Mouse (Mus musculus) neural tube, embryonic 11.5 days (tissue): ENCODE data around the gene Ssbp3. TPM values are rescaled to one million over a fixed set of nuclear protein-coding genes. Genes with fewer than 3 reads are reported as not detected.
A peak's percentile ranks its signal among the peaks of the same experiment; 100 is the strongest.

Experiments
- ATAC-seq: fragments of 200-750 bp; cut with Nextera tagmentation; 2 replicates; pipeline ENCODE4 v1.8.0; 2017; ENCODE audit warnings: moderate number of reproducible peaks, mild to moderate bottlenecking, moderate TSS enrichment, moderate library complexity; ENCODE audit not compliant: insufficient read depth, low FRiP score, low TSS enrichment
- DNase-seq: peaks from one replicate; pipeline ENCODE4 v3.0.0-alpha.2; 2015; ENCODE audit warnings: low spot score
- H3K27ac ChIP-seq: fragments of 300-500 bp; sonication (generic); 2 replicates; pipeline ENCODE4 v1.5.1; 2014; ENCODE audit warnings: low read depth, mild to moderate bottlenecking, low read length
- H3K27me3 ChIP-seq: fragments of 300-500 bp; sonication (generic); 2 replicates; pipeline ENCODE4 v1.6.1; 2014; ENCODE audit warnings: mild to moderate bottlenecking, low read length, mixed read lengths; ENCODE audit not compliant: control insufficient read depth, insufficient read depth
- H3K36me3 ChIP-seq: fragments of 300-500 bp; sonication (generic); 2 replicates; pipeline ENCODE4 v1.6.1; 2014; ENCODE audit warnings: mild to moderate bottlenecking, low read length, moderate library complexity, mixed read lengths; ENCODE audit not compliant: control insufficient read depth, insufficient read depth
- H3K4me1 ChIP-seq: fragments of 300-500 bp; sonication (generic); 2 replicates; pipeline ENCODE4 v1.6.1; 2014; ENCODE audit warnings: low read length, mixed read lengths; ENCODE audit not compliant: control insufficient read depth, insufficient read depth
- H3K4me2 ChIP-seq: fragments of 300-500 bp; sonication (generic); 2 replicates; pipeline ENCODE4 v1.6.1; 2014; ENCODE audit warnings: low read depth, mild to moderate bottlenecking, moderate library complexity
- H3K4me3 ChIP-seq: fragments of 300-500 bp; sonication (generic); 2 replicates; pipeline ENCODE4 v1.5.1; 2014; ENCODE audit warnings: low read depth, low read length
- H3K9ac ChIP-seq: fragments of 300-500 bp; sonication (generic); 2 replicates; pipeline ENCODE4 v1.6.1; 2014; ENCODE audit warnings: mild to moderate bottlenecking, low read length
- H3K9me3 ChIP-seq: fragments of 300-500 bp; sonication (generic); 2 replicates; pipeline ENCODE4 v1.6.1; 2016; ENCODE audit warnings: low read length; ENCODE audit not compliant: control insufficient read depth
- WGBS: fragments of 180-500 bp; shearing (Covaris S2); extraction: QIAGEN DNeasy Blood & Tissue Kit; methylation state at CpG from one replicate; pipeline ENCODE4 v1.1.7; 2014; 5-methylcytosine and 5-hydroxymethylcytosine counted together
- polyA plus RNA-seq: library from polyadenylated mRNA; unstranded; fragments of >200 nt; fragmentation: Nextera tagmentation; extraction: Ambion mirVana; gene quantifications from 2 replicates; pipeline ENCODE4 v1.2.1, GENCODE M21; 2014

Gene Ssbp3
- polyA plus RNA-seq, 1 experiment from 2014 or later: 145 TPM

DNA sequence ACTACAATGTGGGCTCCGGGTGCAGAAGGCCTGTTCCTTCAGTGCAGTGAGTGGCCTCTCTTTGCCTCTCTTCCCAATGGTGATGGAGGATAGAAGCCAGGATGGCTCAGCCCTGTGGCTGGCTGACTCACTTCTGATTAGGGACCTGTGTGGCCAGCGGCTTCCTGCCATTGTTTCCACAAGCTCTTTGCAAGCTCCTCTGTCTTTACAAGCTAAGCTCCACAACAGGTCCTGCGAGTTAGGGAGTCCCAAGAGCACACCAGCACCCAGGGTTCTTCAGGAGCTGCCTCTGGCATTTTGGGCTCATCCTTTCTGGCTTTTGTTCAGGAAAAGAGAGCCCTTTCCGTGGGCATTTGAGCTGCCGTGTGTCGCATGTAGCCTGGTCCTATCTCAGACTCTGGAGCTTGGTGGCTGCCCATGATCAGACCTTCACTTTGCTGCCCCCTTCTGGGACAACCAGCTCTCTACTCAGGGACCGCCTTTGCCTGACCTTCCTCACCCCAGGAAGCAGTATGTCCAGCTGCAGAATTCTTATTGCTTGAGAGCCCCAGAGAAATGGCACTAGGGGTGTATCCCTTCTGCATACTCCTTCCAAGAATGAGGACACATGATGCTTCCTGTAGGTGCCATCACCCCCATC is 77.3 kb downstream of the Ssbp3 start:
- Histone ChIP-seq H3K4me3 (no peak overlapping the region), H3K27me3 (no peaks in the 10 kb centered on the region), H3K36me3 (no peaks in the 10 kb centered on the region), H3K9me3 (no peaks in the 10 kb centered on the region), H3K9ac (0 out of 2 replicates have a peak overlapping the region, but pooled peaks have one; percentile 5), H3K4me2 (0 out of 2 replicates have a peak overlapping the region, but pooled peaks have one; percentile 6), H3K27ac (peak overlapping the region; percentile 58), H3K4me1 (peaks cover 90% of the 10 kb centered on the region)
- DNase-seq: peak; percentile 76
- ATAC-seq: no peak
- 20% methylated on average over 7 of the region's 7 CpGs for WGBS

DNA sequence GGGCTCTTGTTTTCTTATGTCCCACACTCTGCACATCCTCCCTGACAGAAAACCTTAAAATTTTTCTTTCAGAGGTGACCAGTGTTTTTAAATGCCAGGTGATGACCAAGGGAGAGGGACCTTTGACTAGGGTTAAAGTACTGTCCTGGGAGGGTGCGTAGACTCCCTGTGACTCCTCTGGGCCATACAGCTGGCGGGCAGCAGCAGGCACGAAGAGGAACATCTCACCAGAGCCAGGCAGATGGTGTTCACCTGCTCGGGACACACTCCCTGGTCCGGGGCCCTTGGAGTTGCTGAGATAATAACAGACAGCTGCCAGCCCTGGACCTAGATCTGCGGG is 78.4 kb downstream of the Ssbp3 start:
- Histone ChIP-seq H3K9ac (peak overlapping the region; percentile 26; the same call in 1 of the 2 replicates), H3K4me1 (peaks cover 84% of the 10 kb centered on the region), H3K36me3 (no peaks in the 10 kb centered on the region), H3K4me2 (peak overlapping the region; percentile 14; the same call in 1 of the 2 replicates), H3K27me3 (no peaks in the 10 kb centered on the region), H3K4me3 (no peak overlapping the region), H3K9me3 (no peaks in the 10 kb centered on the region), H3K27ac (peak overlapping the region; percentile 83)
- WGBS: 36% methylated on average over 6 of the region's 6 CpGs
- DNase-seq: no peak
- no peak for ATAC-seq

GRCm38 (mm10) chr4:106989226-106989983 is 78.9 kb downstream of the Ssbp3 start:
- DNase-seq (peak; percentile 69), ATAC-seq (peak; percentile 57)
- Histone ChIP-seq H3K4me1 (peaks cover 80% of the 10 kb centered on the region), H3K27me3 (no peaks in the 10 kb centered on the region), H3K27ac (peak overlapping the region; percentile 83), H3K4me2 (peak overlapping the region; percentile 22; the same call in 1 of the 2 replicates), H3K9ac (peak overlapping the region; percentile 29), H3K9me3 (no peaks in the 10 kb centered on the region), H3K4me3 (no peak overlapping the region), H3K36me3 (no peaks in the 10 kb centered on the region)
- 27% methylated on average over 10 of the region's 10 CpGs for WGBS

DNA sequence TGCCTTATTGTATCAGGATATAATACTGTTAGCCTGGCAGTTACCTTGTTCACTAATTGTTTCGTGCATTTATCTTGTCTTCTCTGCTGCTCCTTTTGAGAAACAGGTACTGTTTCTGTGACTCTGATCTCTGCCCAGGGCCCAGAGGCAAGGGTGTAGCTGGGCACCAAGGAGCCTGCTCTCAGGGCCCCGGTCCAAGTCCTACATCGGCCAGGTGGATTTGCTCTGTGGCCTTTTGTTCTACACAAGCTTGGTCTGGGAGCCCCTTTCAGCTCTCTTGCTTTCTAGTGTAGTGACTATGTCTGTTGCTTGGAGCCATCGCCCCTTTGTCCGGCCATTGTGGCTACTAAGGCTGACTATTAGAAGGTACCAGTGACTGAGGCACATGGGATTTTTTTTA is 82.6 kb downstream of the Ssbp3 start:
- Histone ChIP-seq H3K9ac (no peak overlapping the region), H3K27ac (no peak overlapping the region), H3K9me3 (no peaks in the 10 kb centered on the region), H3K36me3 (no peaks in the 10 kb centered on the region), H3K4me1 (peaks cover 56% of the 10 kb centered on the region), H3K4me2 (no peak overlapping the region), H3K27me3 (no peaks in the 10 kb centered on the region), H3K4me3 (no peak overlapping the region)
- ATAC-seq: no peak
- WGBS: 90% methylated on average over 5 of the region's 5 CpGs
- no peak for DNase-seq

GRCm38 (mm10) chr4:106994252-106994651 is 83.8 kb downstream of the Ssbp3 start:
- no peak overlapping the region for H3K4me2 ChIP-seq
- H3K27ac ChIP-seq: no peak overlapping the region
- H3K27me3 ChIP-seq: no peaks in the 10 kb centered on the region
- ATAC-seq (no peak), DNase-seq (no peak)
- H3K4me3 ChIP-seq: no peak overlapping the region
- H3K9me3 ChIP-seq: no peaks in the 10 kb centered on the region
- H3K36me3 ChIP-seq: no peaks in the 10 kb centered on the region
- peaks cover 44% of the 10 kb centered on the region for H3K4me1 ChIP-seq
- H3K9ac ChIP-seq: no peak overlapping the region
- WGBS: 84% methylated on average over 5 of the region's 5 CpGs

DNA sequence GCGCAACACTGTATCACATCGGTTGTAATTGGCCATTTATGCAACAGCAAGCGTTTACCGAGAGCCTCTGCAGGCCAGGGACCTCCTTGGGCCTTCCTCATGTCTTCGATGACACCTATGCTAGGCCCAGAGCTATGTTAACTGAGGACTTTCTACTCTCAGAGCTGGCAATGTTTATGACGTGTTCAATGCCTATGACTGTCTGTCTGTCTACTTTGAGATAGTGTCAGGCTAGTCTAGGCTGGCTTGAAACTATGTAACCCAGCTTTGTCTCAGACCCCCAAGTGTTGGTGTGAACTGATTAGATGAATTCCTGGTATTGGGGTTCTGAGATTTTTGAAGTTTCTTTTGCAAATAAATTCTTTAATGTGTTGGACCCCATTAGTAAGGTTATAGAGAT is 84.6 kb downstream of the Ssbp3 start:
- Histone ChIP-seq H3K9ac (no peak overlapping the region), H3K4me1 (peaks cover 42% of the 10 kb centered on the region), H3K9me3 (no peaks in the 10 kb centered on the region), H3K27ac (no peak overlapping the region), H3K4me2 (no peak overlapping the region), H3K4me3 (no peak overlapping the region), H3K27me3 (no peaks in the 10 kb centered on the region), H3K36me3 (no peaks in the 10 kb centered on the region)
- 87% methylated on average over 6 of the region's 6 CpGs for WGBS
- DNase-seq: no peak
- ATAC-seq: no peak

- peaks cover 46% of the 10 kb centered on the region for H3K4me1 ChIP-seq
- no peaks in the 10 kb centered on the region for H3K27me3 ChIP-seq
- 89% methylated on average over 5 of the region's 5 CpGs for WGBS
These were observed 85.0 kb downstream of the Ssbp3 start for GRCm38 (mm10) chr4:106995513-106995912.

DNA sequence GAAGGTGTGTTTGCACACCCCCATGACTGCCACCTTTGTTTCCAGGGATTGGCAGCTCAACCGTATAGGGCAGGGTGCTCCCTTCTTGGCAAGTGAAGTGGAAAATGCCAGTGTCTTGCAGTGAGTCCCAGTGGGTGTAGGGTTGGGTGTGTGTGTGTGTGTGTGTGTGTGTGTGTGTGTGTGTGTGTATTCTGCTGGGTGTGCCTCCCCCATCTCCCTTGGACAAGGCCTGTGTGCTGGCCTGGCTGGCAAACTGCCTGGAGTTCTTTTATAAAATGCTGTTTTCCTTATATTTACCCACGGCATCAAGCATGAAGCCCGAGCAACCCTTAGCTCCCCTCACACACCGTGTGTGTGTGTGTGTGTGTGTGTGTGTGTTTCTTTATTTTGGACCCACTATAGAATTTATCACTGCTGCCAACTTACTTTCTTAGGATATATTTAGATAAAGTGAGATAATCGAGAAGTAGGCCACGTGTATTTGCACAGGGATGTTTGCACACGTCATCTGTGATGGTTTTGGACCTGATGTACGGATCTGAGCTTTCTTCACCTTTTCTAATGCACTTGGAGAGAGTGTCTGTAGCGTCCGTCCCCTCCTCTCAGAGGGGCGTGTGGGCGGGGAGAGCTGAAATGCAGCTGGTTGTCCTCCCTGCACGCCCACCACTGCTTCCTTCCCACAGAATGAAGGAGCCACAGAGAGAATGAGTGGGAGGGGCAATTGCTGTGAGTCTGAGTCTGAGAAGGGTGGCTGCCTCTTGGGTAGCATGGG is 86.0 kb downstream of the Ssbp3 start:
- no peak for DNase-seq
- Histone ChIP-seq H3K27me3 (no peaks in the 10 kb centered on the region), H3K4me3 (no peak overlapping the region), H3K4me2 (no peak overlapping the region), H3K27ac (no peak overlapping the region), H3K9me3 (no peaks in the 10 kb centered on the region), H3K36me3 (no peaks in the 10 kb centered on the region), H3K4me1 (peaks cover 49% of the 10 kb centered on the region), H3K9ac (no peak overlapping the region)
- ATAC-seq: no peak
- WGBS: 53% methylated on average over 13 of the region's 13 CpGs

More at GRCm38 (mm10) chr4:106995513-106995912, 85.0 kb downstream of the Ssbp3 start:
- Histone ChIP-seq H3K9ac (no peak overlapping the region), H3K27ac (no peak overlapping the region), H3K4me3 (no peak overlapping the region), H3K36me3 (no peaks in the 10 kb centered on the region), H3K9me3 (no peaks in the 10 kb centered on the region), H3K4me2 (no peak overlapping the region)
- no peak for DNase-seq
- ATAC-seq: no peak
